Mouse (Mus musculus) intestine, postnatal 0 days (tissue): ENCODE measurements around the gene Svbp. TPM values are rescaled to one million over a fixed set of nuclear protein-coding genes. Genes with fewer than 3 reads are reported as not detected.

Source experiments
- ATAC-seq: fragments of 200-750 bp; cut with Nextera tagmentation; 2 replicates; pipeline ENCODE4 v1.8.0; 2017; ENCODE audit warnings: mild to moderate bottlenecking, moderate TSS enrichment, moderate library complexity
- H3K27ac ChIP-seq: fragments of 300-500 bp; sonication (generic); 2 replicates; pipeline ENCODE4 v1.5.1; 2014; ENCODE audit warnings: mild to moderate bottlenecking, low read depth, low read length, moderate library complexity
- H3K27me3 ChIP-seq: fragments of 300-500 bp; sonication (generic); replicated peaks from 2 replicates; pipeline ENCODE4 v1.6.1; 2014; ENCODE audit warnings: low read length, mixed read lengths; ENCODE audit not compliant: control insufficient read depth, insufficient read depth
- H3K36me3 ChIP-seq: fragments of 300-500 bp; sonication (generic); 2 replicates; pipeline ENCODE4 v1.6.1; 2014; ENCODE audit warnings: mild to moderate bottlenecking, moderate library complexity; ENCODE audit not compliant: control insufficient read depth, insufficient read depth
- H3K4me1 ChIP-seq: fragments of 300-500 bp; sonication (generic); replicated peaks from 2 replicates; pipeline ENCODE4 v1.6.1; 2014; ENCODE audit warnings: antibody characterized with exemption, low read length, mixed read lengths; ENCODE audit not compliant: control insufficient read depth, insufficient read depth
- H3K4me2 ChIP-seq: fragments of 300-500 bp; sonication (generic); replicated peaks from 2 replicates; pipeline ENCODE4 v1.6.1; 2014; ENCODE audit warnings: low read depth, mild to moderate bottlenecking, moderate library complexity
- H3K4me3 ChIP-seq: fragments of 300-500 bp; sonication (generic); 2 replicates; pipeline ENCODE4 v1.5.1; 2014; ENCODE audit warnings: low read depth, low read length
- H3K9ac ChIP-seq: fragments of 300-500 bp; sonication (generic); 2 replicates; pipeline ENCODE4 v1.6.1; 2014; ENCODE audit warnings: mild to moderate bottlenecking, low read depth, low read length
- H3K9me3 ChIP-seq: fragments of 300-500 bp; sonication (generic); 2 replicates; pipeline ENCODE4 v1.6.1; 2016; ENCODE audit warnings: mixed run types; ENCODE audit not compliant: control insufficient read depth
- CTCF ChIP-seq: sonication (generic); IDR thresholded peaks from 2 replicates; pipeline ENCODE4 v1.5.1; 2016; ENCODE audit warnings: low read depth, mild to moderate bottlenecking, control low read depth, antibody characterized with exemption, moderate library complexity
- WGBS: fragments of 180-500 bp; shearing (Covaris S2); extraction: QIAGEN DNeasy Blood & Tissue Kit; methylation state at CpG from one replicate; pipeline ENCODE4 v1.1.7; 2014; 5-methylcytosine and 5-hydroxymethylcytosine counted together
- polyA plus RNA-seq: library from polyadenylated mRNA; unstranded; fragments of >200 nt; fragmentation: Nextera tagmentation; extraction: Ambion mirVana; gene quantifications from 2 replicates; pipeline ENCODE4 v1.2.1, GENCODE M21; 2015

Gene Svbp
- polyA plus RNA-seq, 1 experiment from 2014 or later: 91.6 TPM

DNA sequence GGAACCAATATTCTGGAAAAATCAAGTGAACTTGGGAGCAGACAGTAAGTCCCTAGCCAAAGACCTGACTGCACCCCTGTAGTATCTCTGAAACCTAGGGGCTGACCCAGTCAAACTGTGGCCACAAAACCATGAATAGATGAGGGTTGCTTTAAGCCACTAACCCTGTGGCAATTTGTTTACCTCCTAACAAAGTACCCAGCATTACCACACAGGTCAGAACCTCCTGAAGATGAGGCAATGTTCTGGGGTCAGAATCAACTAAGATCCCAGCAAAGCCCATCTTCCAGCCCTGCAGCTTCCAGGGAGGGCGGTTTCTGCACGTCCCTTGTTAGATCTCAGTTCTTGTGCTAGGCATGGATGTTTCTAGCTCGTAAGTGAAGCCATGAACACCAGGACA is 29.4 kb downstream of the Svbp start:
- H3K9ac ChIP-seq: no peak overlapping the region
- no peak for ATAC-seq
- no peak overlapping the region for H3K27ac ChIP-seq
- H3K27me3 ChIP-seq: no peaks in the 10 kb centered on the region
- H3K4me3 ChIP-seq: no peak overlapping the region
- no peaks in the 10 kb centered on the region for H3K4me1 ChIP-seq
- peaks cover 42% of the 10 kb centered on the region for H3K36me3 ChIP-seq
- no peaks in the 10 kb centered on the region for H3K9me3 ChIP-seq
- WGBS: 96% methylated on average over 3 of the region's 3 CpGs
- TF ChIP-seq CTCF: no peak
- no peak overlapping the region for H3K4me2 ChIP-seq

GRCm38 (mm10) chr4:119225719-119226118 is 30.6 kb downstream of the Svbp start:
- no peaks in the 10 kb centered on the region for H3K27me3 ChIP-seq
- H3K4me3 ChIP-seq: no peak overlapping the region
- H3K4me2 ChIP-seq: no peak overlapping the region
- no peak for TF ChIP-seq CTCF
- no peaks in the 10 kb centered on the region for H3K9me3 ChIP-seq
- no peak overlapping the region for H3K27ac ChIP-seq
- H3K9ac ChIP-seq: no peak overlapping the region
- ATAC-seq: no peak
- WGBS: 91% methylated on average over 9 of the region's 9 CpGs
- no peaks in the 10 kb centered on the region for H3K4me1 ChIP-seq
- H3K36me3 ChIP-seq: peaks cover 43% of the 10 kb centered on the region

GRCm38 (mm10) chr4:119226751-119227150 is 31.6 kb downstream of the Svbp start:
- H3K27ac ChIP-seq: no peak overlapping the region
- H3K4me1 ChIP-seq: no peaks in the 10 kb centered on the region
- H3K36me3 ChIP-seq: peaks cover 43% of the 10 kb centered on the region
- H3K9me3 ChIP-seq: no peaks in the 10 kb centered on the region
- no peak overlapping the region for H3K4me2 ChIP-seq
- WGBS: 89% methylated on average over 11 of the region's 11 CpGs
- no peaks in the 10 kb centered on the region for H3K27me3 ChIP-seq
- no peak for TF ChIP-seq CTCF
- H3K4me3 ChIP-seq: no peak overlapping the region
- H3K9ac ChIP-seq: no peak overlapping the region
- ATAC-seq: no peak

- under 1% methylated on average over 71 of the region's 71 CpGs for WGBS
- no peaks in the 10 kb centered on the region for H3K27me3 ChIP-seq
Observed at GRCm38 (mm10) chr4:119232410-119233255, 37.5 kb downstream of the Svbp start, which contains the start of the genes AU022252 and P3h1. TSS of gene AU022252 (minus strand) at chr4:119232712. TSS of gene P3h1 (plus strand) at chr4:119232915.

DNA sequence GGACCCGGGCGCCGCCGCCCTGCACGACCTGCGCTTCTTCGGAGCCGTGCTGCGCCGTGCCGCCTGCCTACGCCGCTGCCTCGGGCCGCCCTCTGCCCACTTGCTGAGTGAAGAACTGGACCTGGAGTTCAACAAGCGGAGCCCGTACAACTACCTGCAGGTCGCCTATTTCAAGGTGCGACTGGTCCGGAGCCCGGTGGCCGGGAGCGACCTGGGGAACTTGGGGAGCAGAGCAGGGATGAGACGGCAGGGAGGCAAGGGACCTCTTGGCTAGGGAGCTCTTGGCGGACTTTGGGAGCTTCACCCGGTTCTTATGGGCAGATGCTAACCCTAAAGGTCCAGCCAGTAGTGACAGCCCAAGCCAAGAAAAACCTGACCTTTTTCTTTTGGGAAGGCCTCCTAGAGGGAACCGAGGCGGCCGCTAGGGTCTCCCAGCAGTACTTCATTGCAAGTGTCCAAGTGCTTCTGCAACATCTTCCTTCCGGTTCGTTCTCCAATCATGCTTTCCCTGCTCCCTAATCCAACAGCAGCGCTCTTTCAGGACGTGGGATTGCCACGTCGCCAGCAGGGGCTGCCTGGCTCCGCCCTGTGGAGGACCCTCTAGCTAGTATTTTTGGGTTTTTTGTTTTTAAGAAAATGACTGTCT is 38.3 kb downstream of the Svbp start:
- ATAC-seq: peak; percentile 39
- Histone ChIP-seq H3K27ac (peak overlapping the region; percentile 24; the same call in 1 of the 2 replicates), H3K9ac (peak overlapping the region; percentile 53), H3K4me2 (peak overlapping the region; percentile 95), H3K27me3 (no peaks in the 10 kb centered on the region), H3K9me3 (no peaks in the 10 kb centered on the region), H3K4me1 (no peaks in the 10 kb centered on the region), H3K36me3 (peaks cover 11% of the 10 kb centered on the region; the same call in 1 of the 2 replicates), H3K4me3 (peak overlapping the region; percentile 62)
- peak; percentile 42; the same call in 1 of the 2 replicates for TF ChIP-seq CTCF
- WGBS: under 1% methylated on average over 36 of the region's 36 CpGs

More at GRCm38 (mm10) chr4:119232410-119233255, 37.5 kb downstream of the Svbp start, which contains the start of the genes AU022252 and P3h1:
- H3K36me3 ChIP-seq: peaks cover 19% of the 10 kb centered on the region; the same call in 1 of the 2 replicates
- peak within 1 kb of the TSS; percentile 60 for H3K9ac ChIP-seq
- no peaks in the 10 kb centered on the region for H3K9me3 ChIP-seq
- no peak for TF ChIP-seq CTCF
- H3K4me3 ChIP-seq: peak within 1 kb of the TSS; percentile 62
- H3K27ac ChIP-seq: peak within 1 kb of the TSS; percentile 24; the same call in 1 of the 2 replicates
- H3K4me1 ChIP-seq: no peaks in the 10 kb centered on the region
- ATAC-seq: peak; percentile 97
- peak within 1 kb of the TSS; percentile 95 for H3K4me2 ChIP-seq

DNA sequence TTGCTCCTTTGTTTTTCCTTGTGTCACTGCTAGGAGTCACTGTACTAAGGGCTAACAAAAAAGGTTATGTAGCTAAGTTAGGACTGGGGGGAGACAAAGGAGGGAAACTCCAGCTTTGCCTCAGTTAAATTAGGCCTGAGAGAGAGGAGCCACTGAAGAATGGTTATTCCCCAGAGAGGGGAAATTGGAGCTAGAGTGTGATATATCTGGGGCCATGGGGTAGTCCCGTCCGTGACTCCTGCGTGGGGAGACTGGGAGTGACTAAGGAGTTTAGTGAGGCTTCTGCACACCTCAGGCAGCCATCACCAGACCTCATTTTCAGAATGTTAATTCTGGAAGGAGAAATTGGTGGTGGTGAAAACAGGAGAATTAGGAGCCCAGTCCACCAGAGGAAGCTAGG is 39.2 kb downstream of the Svbp start:
- H3K4me3 ChIP-seq: peak overlapping the region; percentile 62; the same call in 1 of the 2 replicates
- H3K4me1 ChIP-seq: no peaks in the 10 kb centered on the region
- peaks cover 9% of the 10 kb centered on the region; the same call in 1 of the 2 replicates for H3K36me3 ChIP-seq
- H3K4me2 ChIP-seq: peak overlapping the region; percentile 95
- TF ChIP-seq CTCF: no peak
- 71% methylated on average over 3 of the region's 3 CpGs for WGBS
- H3K9ac ChIP-seq: no peak overlapping the region
- H3K27ac ChIP-seq: no peak overlapping the region
- ATAC-seq: no peak
- no peaks in the 10 kb centered on the region for H3K9me3 ChIP-seq
- no peaks in the 10 kb centered on the region for H3K27me3 ChIP-seq
